Mouse (Mus musculus): ENCODE results near the gene Treml1. TPM values are rescaled to one million over a fixed set of nuclear protein-coding genes. Genes with fewer than 3 reads are reported as not detected.

The Treml1 gene
- total RNA-seq, 2 experiments from 2014 or later: 0.44 TPM; not detected in 1

DNA sequence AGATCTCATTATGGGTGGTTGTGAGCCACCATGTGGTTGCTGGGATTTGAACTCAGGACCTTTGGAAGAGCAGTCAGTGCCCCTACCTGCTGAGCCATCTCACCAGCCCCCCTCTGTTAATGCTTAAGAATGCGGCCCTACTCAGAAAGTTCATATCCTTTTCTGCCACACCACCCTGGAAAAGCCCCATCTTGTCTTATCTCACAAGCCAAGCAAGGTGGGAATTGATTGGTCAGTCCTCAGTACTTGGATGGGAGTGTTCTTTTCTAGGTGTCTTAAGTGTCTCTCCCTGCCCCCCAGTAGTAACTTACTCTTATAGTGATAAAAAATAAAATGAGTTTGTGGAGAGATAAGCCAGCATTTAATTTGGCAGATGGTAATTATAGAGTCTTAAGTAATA, 45.0 kb downstream of the Treml1 start:
- no peak for DNase-seq (ENCODE audit: low spot score in 2 of 2)
- intact Hi-C loops (cut with DNase I): loop anchor here (5.0 kb wide), 2 partner anchors 67 to 127 kb away; no protein-coding TSS in a partner anchor

- intact Hi-C loops (cut with DNase I): loop anchor here (5.0 kb wide), 2 partner anchors 70 to 130 kb away; no protein-coding TSS in a partner anchor
- no peak for DNase-seq (ENCODE audit: low spot score in 2 of 2)
Measured at GRCm38 (mm10) chr17:48407154-48407553, 47.4 kb downstream of the Treml1 start.

- no peak for DNase-seq (ENCODE audit: low spot score in 2 of 2)
- intact Hi-C loops (cut with DNase I): loop anchor here (5.0 kb wide), 2 partner anchors 71 to 131 kb away; no protein-coding TSS in a partner anchor
Measured at GRCm38 (mm10) chr17:48407910-48408525, 48.3 kb downstream of the Treml1 start.

DNA sequence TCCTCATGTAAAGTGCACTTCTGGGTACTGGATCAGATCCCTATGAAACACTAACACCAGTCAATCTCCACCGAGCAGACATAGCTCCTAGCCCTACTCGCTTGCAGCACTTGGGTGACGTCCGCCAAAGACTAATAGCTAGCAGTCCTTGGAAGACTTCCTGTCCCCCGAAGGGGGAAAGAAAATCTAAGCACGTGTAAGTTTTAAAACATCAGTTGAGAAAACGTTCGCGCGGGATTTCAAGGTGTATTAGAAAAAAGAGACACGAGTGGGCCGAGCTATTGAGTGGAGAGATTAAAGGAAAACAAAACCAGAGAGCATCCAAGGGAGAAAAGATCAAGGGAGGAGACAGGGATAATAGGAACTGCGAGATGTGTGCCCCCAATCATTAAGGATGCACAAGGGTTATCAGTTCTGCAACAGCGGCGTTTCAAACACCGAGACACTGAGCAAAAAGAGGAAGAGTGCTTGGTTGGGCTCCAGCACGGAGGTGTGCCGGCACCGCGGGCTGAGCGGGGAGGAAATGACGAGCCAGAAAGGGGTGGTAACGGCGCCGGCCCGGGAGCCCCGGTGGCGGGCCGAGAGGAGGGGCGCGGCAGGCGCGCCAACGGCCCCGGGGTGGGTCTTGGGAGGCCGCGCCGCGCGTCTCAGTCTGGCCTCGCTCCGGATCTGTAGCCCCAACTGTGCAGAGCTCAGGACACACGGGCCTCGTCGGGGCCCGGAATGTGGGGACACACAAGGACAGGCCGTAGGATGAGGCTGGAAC, 49.0 kb downstream of the Treml1 start:
- DNase-seq (ENCODE audit: low spot score in 2 of 2): peak; percentile 63 to 72
- intact Hi-C loops (cut with DNase I): loop anchor here (5.0 kb wide), 2 partner anchors 71 to 131 kb away; no protein-coding TSS in a partner anchor

- DNase-seq (ENCODE audit: low spot score in 2 of 2): peak; percentile 100
- intact Hi-C loops (cut with DNase I): loop anchor here (5.0 to 10.0 kb wide), 3 partner anchors 72 to 995 kb away; no protein-coding TSS in a partner anchor
Measured at GRCm38 (mm10) chr17:48409380-48410298, 49.9 kb downstream of the Treml1 start, which contains the start of the genes Nfya and Oard1. Nfya (minus strand) TSS chr17:48409906. Oard1 (plus strand) TSS chr17:48410014.

DNA sequence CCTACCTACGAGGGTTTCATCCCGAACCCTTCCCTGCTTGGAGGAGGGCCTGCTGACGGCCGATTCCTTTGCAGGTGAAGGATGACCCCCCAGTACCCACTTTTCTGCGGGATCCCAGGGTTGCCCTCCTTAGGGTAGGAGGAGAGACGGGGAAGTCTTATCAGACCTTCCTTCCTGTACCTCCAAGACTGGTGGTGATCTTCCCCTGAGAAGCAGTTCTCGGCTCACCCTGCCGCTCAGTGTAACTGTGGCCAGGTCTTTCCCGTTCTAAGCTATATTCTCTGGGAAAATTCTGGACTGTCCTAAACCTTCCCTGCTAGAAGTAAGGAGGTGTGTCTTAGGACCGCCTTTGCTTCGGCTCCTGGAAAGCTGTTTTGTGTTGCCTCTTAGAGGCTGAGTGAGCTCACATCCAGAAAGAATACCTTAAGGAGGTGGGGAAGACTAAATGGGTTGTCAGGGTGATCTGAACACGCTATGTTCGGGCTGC, 50.6 kb downstream of the Treml1 start:
- intact Hi-C loops (cut with DNase I): loop anchor here (10.0 kb wide), 1 partner anchor 994 kb away; no protein-coding TSS in a partner anchor
- DNase-seq (ENCODE audit: low spot score in 2 of 2): peak in 1 of 2 experiments; percentile 22

DNA sequence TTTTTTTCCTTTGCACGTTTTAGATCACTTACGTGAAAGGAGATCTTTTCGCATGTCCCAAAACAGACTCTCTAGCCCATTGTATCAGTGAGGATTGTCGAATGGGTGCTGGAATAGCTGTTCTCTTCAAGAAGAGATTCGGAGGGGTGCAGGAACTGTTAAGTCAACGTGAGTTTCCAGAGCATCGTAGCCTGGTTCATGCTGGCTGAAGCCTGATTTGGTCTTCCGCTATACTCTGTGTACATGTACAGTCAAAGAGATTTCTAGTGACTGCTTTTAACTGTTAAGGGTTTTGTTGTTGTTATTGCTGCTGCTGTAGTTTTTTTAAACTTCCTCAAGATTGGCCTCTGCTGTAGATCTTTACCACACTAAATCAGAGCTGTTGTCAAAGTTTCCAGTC, 51.5 kb downstream of the Treml1 start:
- intact Hi-C loops (cut with DNase I): loop anchor here (10.0 kb wide), 1 partner anchor 994 kb away; no protein-coding TSS in a partner anchor
- no peak for DNase-seq (ENCODE audit: low spot score in 2 of 2)

DNA sequence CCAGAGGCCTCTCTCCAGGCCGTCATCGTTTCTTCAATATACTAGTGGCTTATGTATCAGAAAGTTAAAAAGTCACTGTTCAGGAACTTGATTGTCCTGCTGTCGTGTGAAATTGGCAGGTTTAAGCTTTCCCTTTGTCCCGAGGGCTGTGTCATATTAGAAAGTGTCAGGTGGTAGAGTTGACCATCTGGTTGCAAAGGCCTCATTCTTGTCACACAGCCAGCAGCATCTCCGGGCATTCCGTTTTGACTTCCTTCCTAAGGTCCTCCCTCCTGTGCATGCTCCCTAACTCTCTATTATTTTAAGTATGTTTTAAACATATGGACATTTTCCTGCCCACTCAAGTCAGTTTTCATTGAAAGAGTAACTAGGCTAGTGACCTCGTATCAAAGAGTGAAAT, 56.3 kb downstream of the Treml1 start:
- intact Hi-C loops (cut with DNase I): loop anchor here (2.0 to 10.0 kb wide), 3 partner anchors 187 to 1481 kb away; no protein-coding TSS in a partner anchor
- no peak for DNase-seq (ENCODE audit: low spot score in 2 of 2)

Other genes starting within 250 kb of the Treml1 start
- not detected for gene 9830107B12Rik, start 213.6 kb upstream of the Treml1 start, total RNA-seq (2021)
- gene A530064D06Rik, start 192.6 kb upstream of the Treml1 start, total RNA-seq (2021): not detected
- not detected for gene Trem1, start 127.1 kb upstream of the Treml1 start, total RNA-seq (2021)
- under 1 TPM; 0.48 to 0.57 TPM for gene Trem3, start 112.1 kb upstream of the Treml1 start, total RNA-seq (2021)
- gene Treml4, start 95.6 kb upstream of the Treml1 start, total RNA-seq (2021): not detected
- under 1 TPM; 0.46 to 0.47 TPM for gene Treml2, start 60.4 kb upstream of the Treml1 start, total RNA-seq (2021)
- under 1 TPM; 0.08 to 0.11 TPM for gene B430306N03Rik, start 43.8 kb upstream of the Treml1 start, total RNA-seq (2021)
- gene Trem2, start 13.5 kb upstream of the Treml1 start, total RNA-seq (2021): 10 to 100 TPM in 1 of 2 experiments, 1 to 10 TPM in 1; 8.5 to 10.3 TPM
- 10 to 100 TPM; 31.5 to 33.3 TPM for gene Nfya, start 50.0 kb downstream of the Treml1 start, total RNA-seq (2021)
- 1 to 10 TPM; 9.4 to 9.7 TPM for gene Oard1, start 50.1 kb downstream of the Treml1 start, total RNA-seq (2021)
- gene Apobec2, start 73.0 kb downstream of the Treml1 start, total RNA-seq (2021): under 1 TPM in 1 of 2 experiments, not detected in 1; 0.32 TPM
- gene Tspo2, start 91.6 kb downstream of the Treml1 start, total RNA-seq (2021): under 1 TPM; 0.36 to 0.46 TPM
- under 1 TPM in 1 of 2 experiments, not detected in 1; 0.34 TPM for gene Unc5cl, start 95.0 kb downstream of the Treml1 start, total RNA-seq (2021)

Data from left cerebral cortex, postnatal 14 days (tissue).